Mouse (Mus musculus) gastrocnemius, postnatal 4 days (tissue): Measurements from ENCODE around the gene Slco2a1. TPM values are rescaled to one million over a fixed set of nuclear protein-coding genes. Genes with fewer than 3 reads are reported as not detected.
"Not testable (repeated sequence)": the region's sequence is repeated elsewhere in the genome, so short reads cannot be mapped to it uniquely, and the experiment has no call there.

ENCODE experiments used
- DNase-seq, 2 experiments: peaks; one replicate each; pipeline ENCODE4 v3.0.0; 2021 to 2022; ENCODE audit warnings: low spot score in 2 of 2, mixed read lengths in 2 of 2
- total RNA-seq, 2 experiments: library from RNA; stranded (reverse); gene quantifications; 2 replicates each; pipeline ENCODE4 v1.2.3; 2021

Slco2a1 gene
- total RNA-seq, 2 experiments from 2014 or later = 0.93 to 1.9 TPM

GRCm38 (mm10) chr9:103080211-103080610 lies 91.7 kb downstream of the Slco2a1 start:
- no peak for DNase-seq

GRCm38 (mm10) chr9:103082246-103082975 lies 93.9 kb downstream of the Slco2a1 start:
- DNase-seq = no peak

- DNase-seq = no peak
These were observed 94.9 kb downstream of the Slco2a1 start for GRCm38 (mm10) chr9:103083405-103083804.

- DNase-seq = no peak
These were observed 98.2 kb downstream of the Slco2a1 start for GRCm38 (mm10) chr9:103086736-103087135.

GRCm38 (mm10) chr9:103087301-103087700 lies 98.8 kb downstream of the Slco2a1 start:
- no peak for DNase-seq

- no peak for DNase-seq
These were observed 100.1 kb downstream of the Slco2a1 start for GRCm38 (mm10) chr9:103088661-103089060.

GRCm38 (mm10) chr9:103090116-103090875 lies 101.8 kb downstream of the Slco2a1 start:
- peak in 1 of 2 experiments; percentile 40 for DNase-seq

- DNase-seq = no peak
These were observed 102.7 kb downstream of the Slco2a1 start for GRCm38 (mm10) chr9:103091039-103091883.

GRCm38 (mm10) chr9:103092248-103092647 lies 103.7 kb downstream of the Slco2a1 start:
- peak; percentile 67 to 76 for DNase-seq

- DNase-seq = no peak
These were observed 105.2 kb downstream of the Slco2a1 start for GRCm38 (mm10) chr9:103093681-103094080.

GRCm38 (mm10) chr9:103108341-103108798 lies 119.9 kb downstream of the Slco2a1 start:
- not testable (repeated sequence) for DNase-seq

GRCm38 (mm10) chr9:103108943-103109670 lies 120.6 kb downstream of the Slco2a1 start:
- DNase-seq = no peak

- DNase-seq = no peak
These were observed 121.4 kb downstream of the Slco2a1 start for GRCm38 (mm10) chr9:103109911-103110310.

- no peak for DNase-seq
These were observed 122.4 kb downstream of the Slco2a1 start for GRCm38 (mm10) chr9:103110727-103111501.

- peak in 1 of 2 experiments; percentile 39 for DNase-seq
These were observed 123.3 kb downstream of the Slco2a1 start, which contains the start of gene Rab6b for GRCm38 (mm10) chr9:103111621-103112470. Rab6b (plus strand) TSS chr9:103111787.

- DNase-seq = no peak
These were observed 124.2 kb downstream of the Slco2a1 start for GRCm38 (mm10) chr9:103112471-103113271.

- no peak for DNase-seq
These were observed 124.8 kb downstream of the Slco2a1 start for GRCm38 (mm10) chr9:103113351-103113750.

GRCm38 (mm10) chr9:103114326-103114725 lies 125.8 kb downstream of the Slco2a1 start:
- DNase-seq = no peak
